8 mouse cellular contexts compared by ENCODE assay signal in the genomic region with DNA sequence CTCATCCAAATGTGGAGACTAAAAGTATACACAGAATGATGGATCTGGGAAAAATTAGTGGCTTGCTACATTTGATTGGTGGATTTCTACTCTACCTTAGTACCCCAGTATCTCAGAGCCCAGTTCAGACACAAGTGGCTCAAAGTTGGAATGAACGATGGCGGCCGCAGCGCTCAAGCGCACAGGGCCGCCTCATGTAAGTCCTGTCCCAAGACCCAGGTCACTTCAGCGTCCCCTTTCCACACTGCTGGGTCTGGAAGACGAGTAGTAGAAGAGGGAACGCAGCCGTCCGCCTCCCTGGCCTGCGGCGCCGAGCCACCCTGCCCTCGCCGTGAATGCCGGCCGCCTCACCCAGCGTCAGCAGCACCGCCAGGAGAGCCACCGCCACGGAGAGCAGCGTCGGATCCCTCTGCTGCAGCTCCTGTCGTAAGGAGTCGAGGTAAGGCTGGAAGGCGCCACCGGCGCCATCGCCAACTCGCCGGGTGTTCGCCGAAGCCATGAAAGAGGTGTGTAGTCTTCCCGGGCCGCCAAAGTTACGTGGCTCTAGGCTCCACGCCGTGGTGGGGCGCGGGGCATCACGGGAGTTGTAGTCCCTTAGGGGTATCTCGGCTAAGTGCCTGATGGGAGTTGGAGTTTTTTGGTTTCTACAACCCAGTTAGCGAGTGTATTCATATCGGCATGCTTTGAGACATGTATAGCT. TPM values are rescaled to one million over a fixed set of nuclear protein-coding genes. Genes with fewer than 3 reads are reported as not detected.
DNase-seq lines count a peak whose midpoint lies in the region; ATAC-seq lines count a peak whose summit lies in the region.

A gene (minus strand): TSS at position 577 of the 700 bp plus-strand sequence.

- DNase-seq in T-cell, adult 2 months (ENCODE audit: low spot score) = peak; percentile 94
- peak; percentile 93 to 94 for DNase-seq in cerebellum, postnatal 36 days
- DNase-seq in frontal cortex, postnatal 36 days (ENCODE audit: low spot score in 2 of 2) = peak; percentile 91 to 95
- peak; percentile 88 for DNase-seq in left cerebral cortex, adult 11 months (ENCODE audit: low spot score)
- peak; percentile 93 to 95 for DNase-seq in lung, postnatal 4 days
- DNase-seq in retina, postnatal 7 days (ENCODE audit: low read depth, low spot score) = peak; percentile 84
- DNase-seq in urinary bladder, adult 2 months (ENCODE audit: low spot score) = peak; percentile 79

- H3K4me1 ChIP-seq in hindbrain, embryonic 15.5 days (replicated peaks) = peaks cover 10% of the 10 kb centered on the region

- peak within 1 kb of the TSS; percentile 68 for H3K9ac ChIP-seq in hindbrain, embryonic 15.5 days

- no peaks in the 10 kb centered on the region for H3K9me3 ChIP-seq in hindbrain, embryonic 15.5 days

- peak; percentile 98 for ATAC-seq in hindbrain, embryonic 15.5 days (ENCODE audit: low FRiP score, low read depth)

- peaks cover 13% of the 10 kb centered on the region for H3K36me3 ChIP-seq in hindbrain, embryonic 15.5 days

- H3K27ac ChIP-seq in hindbrain, embryonic 15.5 days (replicated peaks) = peak within 1 kb of the TSS; percentile 79

- no peaks in the 10 kb centered on the region for H3K27me3 ChIP-seq in hindbrain, embryonic 15.5 days

- under 1% methylated on average over 42 of the region's 45 CpGs for WGBS in hindbrain, embryonic 15.5 days

- peak within 1 kb of the TSS; percentile 75 for H3K4me3 ChIP-seq in hindbrain, embryonic 15.5 days

- H3K4me2 ChIP-seq in hindbrain, embryonic 15.5 days = peak within 1 kb of the TSS; percentile 72

RNA-seq across cellular contexts. Expression of the gene that starts here (rescaled TPM):
- 57.5 and 61.2 TPM in 2 replicates for polyA plus RNA-seq in hindbrain, embryonic 15.5 days (2015; fragmentation: Nextera tagmentation; extraction: Ambion mirVana)
- 33.4 and 33.8 TPM in 2 replicates for polyA plus RNA-seq in urinary bladder, adult 2 months (2012; rRNA removed)

Comparison
In these comparisons a context has a peak if more than half of its experiments do, and no peak if none do; other contexts are left out.
1. Peak in every context shown above with its lines: DNase-seq, ATAC-seq, H3K4me3 ChIP-seq and H3K27ac ChIP-seq.